9 mouse cellular contexts compared by ENCODE assay signal in the genomic region with DNA sequence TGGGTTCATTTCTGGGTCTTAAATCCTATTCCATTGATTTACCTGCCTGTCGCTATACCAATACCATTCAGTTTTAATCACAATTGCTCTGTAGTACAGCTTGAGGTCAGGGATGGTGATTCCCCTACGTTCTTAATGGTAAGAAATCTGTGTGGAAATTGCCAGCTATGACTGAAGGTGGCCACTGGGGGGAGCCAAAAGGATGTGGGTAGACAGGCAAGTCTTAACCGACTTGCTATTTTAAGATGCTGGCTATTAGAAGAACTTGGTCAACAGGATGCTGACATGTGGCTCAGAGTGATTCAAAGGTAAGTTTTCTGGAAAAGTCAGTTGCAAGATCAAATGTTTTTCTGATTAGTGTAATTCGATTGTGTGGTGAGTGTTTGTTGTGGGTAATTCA. TPM values are rescaled to one million over a fixed set of nuclear protein-coding genes. Genes with fewer than 3 reads are reported as not detected.
DNase-seq lines count a peak whose midpoint lies in the region; ATAC-seq and TF ChIP-seq lines count a peak whose summit lies in the region.
"Had no signal": no experiment of that assay in that cellular context is flagged by ENCODE, and none has a peak within 500 bp of the region (broad histone marks: within the 10 kb centered on the region; RNA-seq: fewer than 3 reads in every experiment).

No protein-coding gene starts in this region.

- no peak overlapping the region for H3K9ac ChIP-seq in midbrain, embryonic 11.5 days (ENCODE audit: low read length)
- H3K9ac ChIP-seq in midbrain, embryonic 16.5 days (ENCODE audit: low read depth, low read length): no peak overlapping the region
- H3K9ac ChIP-seq in hindbrain, embryonic 13.5 days: no peak overlapping the region
- H3K9ac ChIP-seq in neural tube, embryonic 11.5 days (ENCODE audit: low read length): no peak overlapping the region

- no peak for TF ChIP-seq POLR2A in bone marrow, adult 2 months (IDR thresholded peaks at IDR 0.05; ENCODE audit: borderline replicate concordance, control insufficient read depth, low read depth, low read length)

- DNase-seq in midbrain, embryonic 11.5 days (ENCODE audit: low spot score, missing footprints): peak; percentile 96
- DNase-seq in fat pad, adult 2 months (ENCODE audit: extremely low read depth, low read depth, low spot score): peak; percentile 4
- peak; percentile 53 to 63 for DNase-seq in left cerebral cortex, adult 8-10 months (ENCODE audit: low spot score in 2 of 2)
- DNase-seq in neural tube, embryonic 11.5 days (ENCODE audit: low spot score): peak; percentile 69
- DNase-seq in thymus, postnatal 0 days (ENCODE audit: low spot score): peak; percentile 65

- H3K4me3 ChIP-seq in midbrain, embryonic 11.5 days (ENCODE audit: low read depth, low read length): no peak overlapping the region
- H3K4me3 ChIP-seq in midbrain, embryonic 16.5 days (ENCODE audit: low read depth, low read length): no peak overlapping the region
- H3K4me3 ChIP-seq in bone marrow, adult 2 months (replicated peaks; ENCODE audit: control insufficient read depth, low read depth, low read length): no peak overlapping the region
- H3K4me3 ChIP-seq in hindbrain, embryonic 13.5 days: no peak overlapping the region
- H3K4me3 ChIP-seq in neural tube, embryonic 11.5 days (ENCODE audit: low read depth, low read length): no peak overlapping the region
- H3K4me3 ChIP-seq: erythroblast, embryonic 14.5 days had no signal

- peak; percentile 27 for ATAC-seq in midbrain, embryonic 11.5 days (ENCODE audit: low FRiP score)
- no peak for ATAC-seq in midbrain, embryonic 16.5 days
- 0 out of 2 replicates have a peak, but pooled peaks have one; percentile 26 for ATAC-seq in hindbrain, embryonic 13.5 days (ENCODE audit: low FRiP score)
- ATAC-seq in neural tube, embryonic 11.5 days (ENCODE audit: insufficient read depth, low FRiP score, low TSS enrichment): peak; percentile 62; the same call in 1 of the 2 replicates

- 18% methylated on average over 4 of the region's 4 CpGs for WGBS in midbrain, embryonic 11.5 days
- 12% methylated on average over 4 of the region's 4 CpGs for WGBS in midbrain, embryonic 16.5 days
- 13% methylated on average over 4 of the region's 4 CpGs for WGBS in bone marrow, adult 2 months
- WGBS in hindbrain, embryonic 13.5 days: 19% methylated on average over 4 of the region's 4 CpGs
- WGBS in neural tube, embryonic 11.5 days: 17% methylated on average over 4 of the region's 4 CpGs

- no peaks in the 10 kb centered on the region for H3K27me3 ChIP-seq in midbrain, embryonic 11.5 days (ENCODE audit: control insufficient read depth, insufficient read depth, low read length)
- no peaks in the 10 kb centered on the region; the same call in 1 of the 2 replicates for H3K27me3 ChIP-seq in midbrain, embryonic 16.5 days (ENCODE audit: control insufficient read depth, insufficient read depth, low read depth, low read length)
- 0 out of 2 replicates have a peak, but pooled peaks cover 3% of the 10 kb centered on the region for H3K27me3 ChIP-seq in hindbrain, embryonic 13.5 days
- no peaks in the 10 kb centered on the region for H3K27me3 ChIP-seq in neural tube, embryonic 11.5 days (ENCODE audit: control insufficient read depth, insufficient read depth, low read length)

- no peaks in the 10 kb centered on the region for H3K36me3 ChIP-seq in midbrain, embryonic 11.5 days (ENCODE audit: control insufficient read depth, insufficient read depth, low read length)
- no peaks in the 10 kb centered on the region for H3K36me3 ChIP-seq in midbrain, embryonic 16.5 days (ENCODE audit: control insufficient read depth, insufficient read depth, low read length)
- no peaks in the 10 kb centered on the region for H3K36me3 ChIP-seq in hindbrain, embryonic 13.5 days
- H3K36me3 ChIP-seq in neural tube, embryonic 11.5 days (ENCODE audit: control insufficient read depth, insufficient read depth, low read length): no peaks in the 10 kb centered on the region

- peak; percentile 57 for TF ChIP-seq CTCF in bone marrow, adult 2 months (IDR thresholded peaks at IDR 0.05; ENCODE audit: control insufficient read depth, insufficient read depth, low read length)

- H3K4me2 ChIP-seq in midbrain, embryonic 11.5 days: no peak overlapping the region
- H3K4me2 ChIP-seq in midbrain, embryonic 16.5 days (ENCODE audit: low read length): no peak overlapping the region
- H3K4me2 ChIP-seq in hindbrain, embryonic 13.5 days: no peak overlapping the region
- H3K4me2 ChIP-seq in neural tube, embryonic 11.5 days (ENCODE audit: low read depth): no peak overlapping the region

- H3K27ac ChIP-seq in midbrain, embryonic 11.5 days (ENCODE audit: low read depth, low read length): no peak overlapping the region
- no peak overlapping the region for H3K27ac ChIP-seq in midbrain, embryonic 16.5 days (ENCODE audit: low read length)
- no peak overlapping the region for H3K27ac ChIP-seq in bone marrow, adult 2 months (ENCODE audit: control insufficient read depth, insufficient read depth, low read depth, low read length, poor library complexity)
- H3K27ac ChIP-seq in hindbrain, embryonic 13.5 days: no peak overlapping the region
- no peak overlapping the region for H3K27ac ChIP-seq in neural tube, embryonic 11.5 days (ENCODE audit: low read depth, low read length)

- no peaks in the 10 kb centered on the region for H3K9me3 ChIP-seq in midbrain, embryonic 11.5 days (ENCODE audit: control insufficient read depth, low read length)
- no peaks in the 10 kb centered on the region for H3K9me3 ChIP-seq in midbrain, embryonic 16.5 days (replicated peaks; ENCODE audit: control insufficient read depth, low read length, poor library complexity, severe bottlenecking)
- no peaks in the 10 kb centered on the region for H3K9me3 ChIP-seq in hindbrain, embryonic 13.5 days
- H3K9me3 ChIP-seq in neural tube, embryonic 11.5 days (ENCODE audit: control insufficient read depth, low read length): no peaks in the 10 kb centered on the region

- H3K4me1 ChIP-seq in midbrain, embryonic 11.5 days (ENCODE audit: control insufficient read depth, insufficient read depth, low read length): no peaks in the 10 kb centered on the region
- H3K4me1 ChIP-seq in midbrain, embryonic 16.5 days (ENCODE audit: control insufficient read depth, insufficient read depth, low read length): peaks cover 5% of the 10 kb centered on the region; the same call in 1 of the 2 replicates
- no peaks in the 10 kb centered on the region for H3K4me1 ChIP-seq in bone marrow, adult 2 months (ENCODE audit: control insufficient read depth, insufficient read depth, low read length)
- H3K4me1 ChIP-seq in hindbrain, embryonic 13.5 days (replicated peaks): peaks cover 11% of the 10 kb centered on the region
- no peaks in the 10 kb centered on the region for H3K4me1 ChIP-seq in neural tube, embryonic 11.5 days (ENCODE audit: control insufficient read depth, insufficient read depth, low read length)

RNA-seq across cellular contexts. Expression of gene Bod1l, which starts 43.6 kb away (rescaled TPM):
- 24.5 and 24.6 TPM in 2 replicates for polyA plus RNA-seq in midbrain, embryonic 11.5 days (2014; fragmentation: Nextera tagmentation; extraction: Ambion mirVana)
- 26.3 and 28.3 TPM in 2 replicates for polyA plus RNA-seq in midbrain, embryonic 16.5 days (2015; fragmentation: Nextera tagmentation; extraction: Ambion mirVana)
- polyA plus RNA-seq in bone marrow, adult 2 months (2011; ENCODE audit: insufficient read depth, insufficient read length, low replicate concordance, missing spikeins): 14.9 and 34.7 TPM in 2 replicates
- polyA plus RNA-seq in hindbrain, embryonic 13.5 days (2015; fragmentation: Nextera tagmentation; extraction: Ambion mirVana): 30.6 and 30.8 TPM in 2 replicates
- 10 to 100 TPM; 35.5 to 36.7 (median 35.9) TPM for total RNA-seq in left cerebral cortex, adult 8-10 months (2022)
- polyA plus RNA-seq in neural tube, embryonic 11.5 days (2014; fragmentation: Nextera tagmentation; extraction: Ambion mirVana): 22.9 and 25.6 TPM in 2 replicates
- 25.6 and 31.8 TPM in 2 replicates for polyA plus RNA-seq in thymus, postnatal 0 days (2015; fragmentation: Nextera tagmentation; extraction: Ambion mirVana)

Comparison
In these comparisons a context has a peak if more than half of its experiments do, and no peak if none do; other contexts are left out.
1. DNase-seq: peak in every context shown above with its lines; median percentile 96 in midbrain, embryonic 11.5 days; 69 in neural tube, embryonic 11.5 days; 65 in thymus, postnatal 0 days; 58 in left cerebral cortex, adult 8-10 months; 4 in fat pad, adult 2 months.